Mouse (Mus musculus) gastrocnemius, adult 18-20 months (tissue): ENCODE results near the gene Cmtm4. TPM values are rescaled to one million over a fixed set of nuclear protein-coding genes. Genes with fewer than 3 reads are reported as not detected.

ENCODE experiments used
- DNase-seq: peaks from one replicate; pipeline ENCODE4 v3.0.0; 2021; ENCODE audit warnings: low spot score
- long read RNA-seq, 2 experiments: library from polyadenylated mRNA; stranded (forward); transcript quantifications; one replicate each; pipeline ENCODE4 v2.0.0; 2021
- total RNA-seq, 2 experiments: library from RNA; stranded (reverse); gene quantifications; 2 replicates each; pipeline ENCODE4 v1.2.3; 2021

Cmtm4 gene
- 1 to 10 TPM; 4.4 to 5.4 TPM for total RNA-seq
- long read RNA-seq, experiment 1, partial matches to known transcripts = 0 of 2 reads
- long read RNA-seq, experiment 1, other reads (novel, unspliced or antisense) = 2 of 2 reads
- long read RNA-seq, experiment 2, full-length matches to known transcripts = 1 of 3 reads
- long read RNA-seq, experiment 2, partial matches to known transcripts = 0 of 3 reads
- long read RNA-seq, experiment 2, other reads (novel, unspliced or antisense) = 2 of 3 reads

GRCm38 (mm10) chr8:104395703-104396357, at the start of gene Cmtm4:
Gene Cmtm4 (minus strand): TSS chr8:104395807.
- no peak for DNase-seq

- DNase-seq = no peak
Measured at GRCm38 (mm10) chr8:104445248-104445647, 49.6 kb upstream of the Cmtm4 start.

- DNase-seq = no peak
Measured at GRCm38 (mm10) chr8:104443125-104443679, 47.6 kb upstream of the Cmtm4 start.

DNA sequence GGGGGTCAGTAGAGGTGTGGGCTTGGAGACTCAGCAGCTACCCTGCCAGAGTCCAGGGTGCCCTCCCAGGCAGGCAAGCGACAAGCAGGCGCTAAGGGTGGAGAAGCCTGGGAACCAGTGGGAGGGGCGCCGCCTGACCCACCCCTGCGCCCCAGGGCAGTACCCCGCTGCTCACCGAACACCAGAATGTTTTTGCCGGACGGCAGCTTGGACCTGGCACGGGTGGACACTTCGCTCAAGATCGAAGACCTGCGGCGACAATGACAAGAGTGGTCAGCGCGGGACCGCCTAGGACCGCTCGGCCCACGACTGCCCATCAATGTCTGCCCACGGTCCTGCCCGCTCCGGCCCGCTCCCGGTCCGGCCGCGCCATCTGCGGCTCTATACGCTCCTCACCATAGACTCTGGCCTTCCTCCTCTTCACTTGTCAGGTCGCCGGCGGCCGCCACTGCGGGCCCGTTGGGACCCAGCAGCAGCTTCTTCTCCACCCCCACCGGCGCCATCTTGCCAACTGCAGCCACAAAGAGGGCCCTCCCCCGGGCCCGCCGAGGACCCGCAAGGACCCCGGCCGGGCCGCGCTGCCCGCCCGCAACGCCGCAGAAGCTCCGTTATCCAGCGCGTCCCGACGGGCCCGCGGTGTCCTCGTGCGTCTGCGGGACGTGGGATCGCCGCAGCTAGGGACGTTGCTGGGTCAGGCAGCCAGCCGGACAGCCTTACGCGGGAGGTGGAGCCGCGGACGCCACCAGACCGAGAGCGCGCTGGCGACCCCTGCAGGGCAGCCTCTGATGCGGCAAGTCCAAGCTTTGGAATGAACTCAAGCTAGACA, 46.9 kb upstream of the Cmtm4 start, which contains the start of gene Dync1li2:
Dync1li2 (minus strand) TSS at position 749 of the 826 bp plus-strand sequence.
- peak; percentile 93 for DNase-seq

DNA sequence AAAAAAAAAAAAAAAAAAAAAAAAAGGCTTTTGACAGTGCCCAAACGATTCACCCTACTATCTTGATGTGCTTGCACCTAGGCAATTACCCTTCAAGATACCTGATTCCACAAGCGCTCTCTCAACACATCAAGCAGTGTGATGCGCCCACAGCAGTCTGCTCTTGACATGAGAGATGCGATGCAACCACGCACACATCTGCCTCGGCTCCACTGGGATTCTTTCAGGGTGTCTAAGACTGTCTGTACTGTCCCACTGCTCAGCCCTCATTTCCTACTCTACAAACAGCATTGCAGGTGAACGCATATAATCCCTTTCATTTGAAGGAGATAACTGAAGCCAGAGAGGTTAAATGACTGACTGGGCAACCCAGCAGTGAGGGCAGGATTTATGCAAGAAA, 46.0 kb upstream of the Cmtm4 start:
- no peak for DNase-seq

DNA sequence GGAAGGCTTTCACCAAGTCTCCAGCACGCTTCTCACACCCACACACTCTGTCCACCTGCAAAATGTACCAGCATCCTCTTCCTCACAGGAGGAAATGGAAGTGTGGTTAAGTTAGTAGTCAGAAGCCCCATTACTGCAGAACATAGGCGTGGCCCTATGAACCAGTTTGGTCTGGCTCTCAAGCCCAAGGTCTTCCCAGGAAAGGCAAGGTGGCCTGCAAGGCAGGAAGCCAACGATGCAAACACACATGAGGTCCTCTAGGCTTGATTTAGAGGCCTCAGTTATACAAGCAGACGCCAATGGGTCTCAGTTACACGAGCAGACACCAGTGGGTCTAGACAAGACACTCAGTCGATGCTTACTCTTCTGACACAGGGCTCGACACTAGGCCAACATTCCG, 43.9 kb upstream of the Cmtm4 start:
- DNase-seq = no peak

- DNase-seq = no peak
Measured at GRCm38 (mm10) chr8:104437494-104438135, 42.0 kb upstream of the Cmtm4 start.

GRCm38 (mm10) chr8:104436591-104436990, 41.0 kb upstream of the Cmtm4 start:
- DNase-seq = no peak

DNA sequence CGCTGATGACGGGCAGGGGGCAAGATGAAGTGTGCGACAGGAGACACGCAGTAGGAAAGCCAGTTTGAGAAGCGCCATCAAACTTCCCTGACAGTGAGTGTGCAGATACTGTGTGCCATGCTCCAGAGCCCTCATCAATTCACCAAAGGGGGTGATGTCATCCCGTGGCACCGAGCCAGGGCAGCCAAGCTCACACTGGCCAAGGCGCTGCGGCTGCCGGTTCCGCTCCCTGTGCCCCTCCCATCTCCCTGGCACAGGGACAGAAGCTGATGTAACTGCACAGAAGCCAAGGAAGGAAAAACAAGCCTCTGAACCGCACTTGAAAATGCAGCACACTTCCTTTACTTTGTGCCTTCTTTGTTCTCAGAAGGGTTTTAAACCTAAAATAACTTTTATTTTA, 40.4 kb upstream of the Cmtm4 start:
- DNase-seq = peak; percentile 98

DNA sequence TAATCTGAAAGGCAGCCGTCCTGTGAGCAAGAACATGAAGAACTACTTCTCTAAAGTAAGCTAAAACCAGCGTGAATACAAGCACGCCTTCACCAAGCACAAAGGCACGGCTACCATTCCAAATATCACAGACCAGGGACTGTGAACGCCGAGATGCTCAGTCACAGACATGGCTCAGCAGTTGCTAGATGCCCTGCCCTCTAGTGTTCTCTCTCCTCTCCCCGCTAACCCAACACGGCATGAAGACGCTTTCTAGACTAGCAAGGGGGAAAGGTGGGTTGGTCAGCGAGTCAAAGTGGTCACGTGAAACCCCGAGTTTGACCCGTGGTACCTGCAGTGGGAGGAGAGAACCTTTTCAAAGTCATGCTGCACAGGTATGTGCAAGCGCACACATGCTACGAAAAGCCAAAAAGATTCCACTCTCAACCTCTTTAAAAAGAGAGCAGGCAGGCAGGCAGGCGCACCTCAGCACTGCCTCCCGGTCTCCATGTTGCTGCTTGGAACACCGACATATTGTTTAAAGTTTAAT, 39.3 kb upstream of the Cmtm4 start:
- no peak for DNase-seq

DNA sequence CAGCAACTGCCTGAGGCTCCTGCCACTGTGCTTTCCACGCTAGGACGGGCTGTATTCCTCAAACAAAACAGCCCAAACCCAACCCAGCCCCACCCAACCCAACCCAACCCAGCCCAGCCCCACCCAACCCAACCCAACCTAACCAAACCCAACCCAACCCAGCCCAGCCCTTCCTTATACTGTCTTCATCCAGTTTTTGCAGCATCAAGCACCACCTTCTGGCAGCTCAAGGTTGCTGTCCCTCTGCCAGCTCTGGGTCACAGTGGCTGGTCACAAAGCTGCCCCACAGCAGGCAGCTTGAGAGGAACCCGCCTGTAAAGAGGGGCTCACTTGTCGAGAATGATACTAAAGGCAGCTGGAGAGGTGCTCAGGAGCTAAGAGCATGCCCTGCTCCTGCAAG, 38.7 kb upstream of the Cmtm4 start:
- DNase-seq = no peak

- no peak for DNase-seq
Measured at GRCm38 (mm10) chr8:104433191-104433842, 37.7 kb upstream of the Cmtm4 start.

- DNase-seq = no peak
Measured at GRCm38 (mm10) chr8:104432656-104433055, 37.0 kb upstream of the Cmtm4 start.

DNA sequence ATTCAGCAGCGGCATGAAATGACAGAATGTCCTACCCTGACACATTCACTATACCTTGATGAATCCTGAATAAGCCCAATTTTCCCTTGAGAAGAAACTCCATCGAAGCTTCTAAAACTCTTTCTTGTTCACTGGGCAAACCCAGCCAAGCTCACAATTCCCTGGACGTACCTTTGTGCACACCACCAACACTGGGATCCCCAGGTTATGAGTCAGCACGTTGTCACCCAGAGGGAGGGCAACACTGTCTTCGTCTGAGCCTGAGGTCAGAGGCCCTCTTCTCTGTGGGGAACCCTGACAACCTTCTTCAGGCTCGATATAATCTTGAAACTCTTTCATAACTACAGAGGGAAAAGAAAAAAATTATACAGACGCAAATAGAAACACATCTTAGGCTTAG, 34.6 kb upstream of the Cmtm4 start:
- no peak for DNase-seq

- no peak for DNase-seq
Measured at GRCm38 (mm10) chr8:104427703-104428102, 32.1 kb upstream of the Cmtm4 start.

GRCm38 (mm10) chr8:104422313-104422712, 26.7 kb upstream of the Cmtm4 start:
- DNase-seq = no peak

DNA sequence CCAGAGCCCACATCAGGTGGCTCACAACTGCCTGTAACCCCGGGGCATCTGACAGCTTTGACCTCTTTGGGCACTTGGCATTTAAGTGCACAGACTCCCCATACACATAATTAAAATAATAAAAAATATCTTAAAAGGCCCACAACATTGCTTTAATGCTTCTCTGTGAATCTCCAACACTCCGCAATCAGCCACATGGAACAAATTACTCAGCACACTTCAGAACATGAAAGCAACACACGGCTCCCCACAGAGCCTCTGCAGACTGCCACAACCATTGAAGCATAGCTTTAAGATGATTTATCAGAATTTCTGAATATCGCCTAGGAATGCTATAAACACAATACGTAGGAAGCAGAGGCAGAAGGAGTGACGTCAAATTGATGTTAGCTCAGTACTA, 20.4 kb upstream of the Cmtm4 start:
- no peak for DNase-seq

GRCm38 (mm10) chr8:104414204-104414603, 18.6 kb upstream of the Cmtm4 start:
- no peak for DNase-seq

- DNase-seq = no peak
Measured at GRCm38 (mm10) chr8:104413770-104414169, 18.2 kb upstream of the Cmtm4 start.

GRCm38 (mm10) chr8:104412805-104413532, 17.4 kb upstream of the Cmtm4 start:
- no peak for DNase-seq
